Mouse (Mus musculus): ENCODE data around the gene Tent5b. TPM values are rescaled to one million over a fixed set of nuclear protein-coding genes. Genes with fewer than 3 reads are reported as not detected.
"Not testable (repeated sequence)": the region's sequence is repeated elsewhere in the genome, so short reads cannot be mapped to it uniquely, and the experiment has no call there.

Tent5b gene
- polyA plus RNA-seq, 1 experiment from 2014 or later, result 0.50 TPM

- Histone ChIP-seq H3K27me3 (peaks cover 29% of the 10 kb centered on the region), H3K4me1 (no peaks in the 10 kb centered on the region), H3K9me3 (no peaks in the 10 kb centered on the region), H3K36me3 (replicated peaks) (no peaks in the 10 kb centered on the region), H3K4me2 (no peak overlapping the region), H3K4me3 (replicated peaks) (no peak overlapping the region), H3K9ac (no peak overlapping the region), H3K27ac (no peak overlapping the region)
- 88% methylated on average over 5 of the region's 5 CpGs for WGBS
- ATAC-seq (ENCODE audit: low FRiP score), result no peak
Observed at GRCm38 (mm10) chr4:133511050-133511449, 31.1 kb downstream of the Tent5b start.

DNA sequence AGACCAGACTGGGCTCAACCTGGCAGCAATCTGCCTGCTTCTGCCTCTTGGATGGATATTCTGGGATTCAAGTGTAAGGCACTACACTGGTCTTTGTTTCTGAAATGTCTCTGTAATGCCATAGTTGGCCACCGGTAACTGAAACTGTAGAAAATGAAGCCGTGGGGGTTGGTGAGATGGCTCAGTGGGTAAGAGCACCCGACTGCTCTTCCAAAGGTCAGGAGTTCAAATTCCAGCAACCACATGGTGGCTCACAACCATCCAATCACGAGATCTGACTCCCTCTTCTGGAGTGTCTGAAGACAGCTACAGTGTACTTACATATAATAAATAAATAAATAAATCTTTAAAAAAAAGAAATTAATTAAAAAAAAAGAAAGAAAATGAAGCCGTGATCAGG is 32.6 kb downstream of the Tent5b start:
- H3K4me3 ChIP-seq (replicated peaks); H3K36me3 ChIP-seq (replicated peaks); H3K4me2 ChIP-seq; ATAC-seq (ENCODE audit: low FRiP score); H3K27ac ChIP-seq; H3K9ac ChIP-seq; H3K9me3 ChIP-seq; H3K4me1 ChIP-seq: not testable (repeated sequence)
- WGBS, result 60% methylated on average over 5 of the region's 5 CpGs
- H3K27me3 ChIP-seq, result peaks cover 30% of the 10 kb centered on the region

- Histone ChIP-seq H3K36me3 (replicated peaks) (no peaks in the 10 kb centered on the region), H3K4me1 (no peaks in the 10 kb centered on the region), H3K27ac (no peak overlapping the region), H3K9ac (no peak overlapping the region), H3K4me3 (replicated peaks) (no peak overlapping the region), H3K9me3 (no peaks in the 10 kb centered on the region), H3K4me2 (no peak overlapping the region), H3K27me3 (peaks cover 30% of the 10 kb centered on the region)
- peak; percentile 49; the same call in 1 of the 2 replicates for ATAC-seq (ENCODE audit: low FRiP score)
- 12% methylated on average over 8 of the region's 8 CpGs for WGBS
Observed at GRCm38 (mm10) chr4:133512972-133513371, 33.0 kb downstream of the Tent5b start.

GRCm38 (mm10) chr4:133518601-133519368 is 38.9 kb downstream of the Tent5b start, which contains the start of gene Kdf1:
Gene Kdf1, plus strand, starts transcription at chr4:133518963.
- no peak within 1 kb of the TSS for H3K9ac ChIP-seq
- no peak for ATAC-seq (ENCODE audit: low FRiP score)
- H3K27me3 ChIP-seq, result peaks cover 66% of the 10 kb centered on the region
- H3K36me3 ChIP-seq (replicated peaks), result no peaks in the 10 kb centered on the region
- H3K4me3 ChIP-seq (replicated peaks), result peak within 1 kb of the TSS; percentile 36
- WGBS, result 4% methylated on average over 68 of the region's 69 CpGs
- H3K27ac ChIP-seq, result no peak within 1 kb of the TSS
- H3K4me2 ChIP-seq, result peak within 1 kb of the TSS; percentile 44
- peaks cover 9% of the 10 kb centered on the region for H3K4me1 ChIP-seq
- no peaks in the 10 kb centered on the region for H3K9me3 ChIP-seq

DNA sequence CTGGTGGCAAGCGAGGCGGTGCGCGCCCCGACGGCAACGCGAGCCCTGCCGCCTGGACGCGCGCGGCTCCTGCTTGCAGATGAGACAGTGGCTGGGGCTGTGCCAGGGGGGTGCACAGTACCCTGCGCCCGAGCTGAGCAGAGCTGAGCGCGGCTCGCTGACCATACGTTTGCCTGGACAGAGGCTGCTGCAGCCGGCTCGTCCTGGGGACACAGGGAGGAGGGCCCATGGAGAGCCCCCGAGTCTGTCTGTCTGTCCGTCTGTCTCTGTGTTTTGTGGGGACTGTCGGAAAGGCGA is 39.4 kb downstream of the Tent5b start:
- Histone ChIP-seq H3K27me3 (peaks cover 66% of the 10 kb centered on the region), H3K4me1 (peaks cover 9% of the 10 kb centered on the region), H3K9me3 (no peaks in the 10 kb centered on the region), H3K4me2 (peak overlapping the region; percentile 44), H3K9ac (no peak overlapping the region), H3K27ac (no peak overlapping the region), H3K36me3 (replicated peaks) (no peaks in the 10 kb centered on the region), H3K4me3 (replicated peaks) (peak overlapping the region; percentile 36)
- no peak for ATAC-seq (ENCODE audit: low FRiP score)
- WGBS, result 6% methylated on average over 25 of the region's 25 CpGs

GRCm38 (mm10) chr4:133521502-133521901 is 41.6 kb downstream of the Tent5b start:
- Histone ChIP-seq H3K9me3 (no peaks in the 10 kb centered on the region), H3K36me3 (replicated peaks) (no peaks in the 10 kb centered on the region), H3K27me3 (peaks cover 56% of the 10 kb centered on the region), H3K4me2 (no peak overlapping the region), H3K9ac (no peak overlapping the region), H3K4me1 (peaks cover 9% of the 10 kb centered on the region), H3K27ac (no peak overlapping the region), H3K4me3 (replicated peaks) (no peak overlapping the region)
- ATAC-seq (ENCODE audit: low FRiP score), result no peak
- WGBS, result 72% methylated on average over 2 of the region's 2 CpGs

- no peak overlapping the region for H3K4me3 ChIP-seq (replicated peaks)
- H3K27me3 ChIP-seq, result no peaks in the 10 kb centered on the region
- no peak overlapping the region for H3K9ac ChIP-seq
- peaks cover 48% of the 10 kb centered on the region for H3K36me3 ChIP-seq (replicated peaks)
- no peak for ATAC-seq (ENCODE audit: low FRiP score)
- no peaks in the 10 kb centered on the region for H3K4me1 ChIP-seq
- no peaks in the 10 kb centered on the region for H3K9me3 ChIP-seq
- WGBS, result 78% methylated on average over 16 of the region's 16 CpGs
- no peak overlapping the region for H3K4me2 ChIP-seq
- H3K27ac ChIP-seq, result no peak overlapping the region
Observed at GRCm38 (mm10) chr4:133527788-133528187, 47.9 kb downstream of the Tent5b start.

DNA sequence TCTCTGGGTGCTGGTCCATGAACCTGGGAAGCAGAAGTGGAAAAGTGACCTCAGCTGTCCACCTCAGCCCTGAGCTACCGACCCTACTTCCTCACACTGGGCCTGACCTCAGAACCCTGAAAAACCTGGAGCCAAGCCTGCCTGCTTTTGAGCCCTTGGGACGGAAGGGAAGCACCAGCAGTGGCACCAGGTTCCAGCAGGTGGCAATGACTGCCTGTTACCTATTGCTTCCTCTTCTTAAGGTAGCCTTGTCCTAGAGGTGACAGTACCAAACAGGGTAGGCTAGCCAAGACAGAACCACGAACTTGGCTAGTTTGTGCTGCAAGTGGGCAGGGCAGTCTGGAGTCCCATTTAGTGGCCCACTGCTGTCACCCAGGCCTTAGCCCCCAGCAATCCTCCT is 52.8 kb downstream of the Tent5b start:
- Histone ChIP-seq H3K4me1 (no peaks in the 10 kb centered on the region), H3K27me3 (no peaks in the 10 kb centered on the region), H3K36me3 (replicated peaks) (peaks cover 95% of the 10 kb centered on the region), H3K4me3 (replicated peaks) (no peak overlapping the region), H3K9ac (no peak overlapping the region), H3K4me2 (no peak overlapping the region), H3K9me3 (no peaks in the 10 kb centered on the region), H3K27ac (no peak overlapping the region)
- ATAC-seq (ENCODE audit: low FRiP score), result no peak
- 88% methylated on average over 3 of the region's 3 CpGs for WGBS

GRCm38 (mm10) chr4:133536081-133536480 is 56.1 kb downstream of the Tent5b start:
- Histone ChIP-seq H3K27ac (no peak overlapping the region), H3K36me3 (replicated peaks) (peaks cover 97% of the 10 kb centered on the region), H3K27me3 (no peaks in the 10 kb centered on the region), H3K9ac (no peak overlapping the region), H3K4me2 (no peak overlapping the region), H3K9me3 (no peaks in the 10 kb centered on the region), H3K4me1 (no peaks in the 10 kb centered on the region), H3K4me3 (replicated peaks) (no peak overlapping the region)
- 87% methylated on average over 3 of the region's 3 CpGs for WGBS
- no peak for ATAC-seq (ENCODE audit: low FRiP score)

DNA sequence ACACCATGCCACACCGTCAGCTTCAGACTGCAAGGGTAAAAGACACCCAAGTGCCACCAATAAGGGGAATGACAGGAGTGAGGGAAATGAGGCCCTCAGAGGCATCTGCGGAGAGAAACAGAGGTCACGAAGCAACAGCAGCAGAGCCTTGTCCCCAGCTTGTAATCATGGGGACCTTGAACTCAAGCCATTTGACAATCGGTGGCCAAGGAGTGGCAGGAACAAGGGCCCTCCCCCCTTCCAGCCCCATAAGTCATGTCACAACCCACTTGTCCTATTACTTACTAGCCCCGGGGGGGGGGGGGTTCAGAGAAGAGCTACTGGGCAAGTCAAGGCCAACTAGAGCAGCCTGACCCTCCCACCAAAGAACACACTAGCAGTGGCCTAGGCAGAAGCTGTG is 56.7 kb downstream of the Tent5b start:
- Histone ChIP-seq H3K27ac (no peak overlapping the region), H3K4me2 (no peak overlapping the region), H3K27me3 (no peaks in the 10 kb centered on the region), H3K36me3 (replicated peaks) (peaks cover 97% of the 10 kb centered on the region), H3K9ac (no peak overlapping the region), H3K4me1 (no peaks in the 10 kb centered on the region), H3K9me3 (no peaks in the 10 kb centered on the region), H3K4me3 (replicated peaks) (no peak overlapping the region)
- WGBS, result 93% methylated on average over 5 of the region's 5 CpGs
- no peak for ATAC-seq (ENCODE audit: low FRiP score)

Other genes starting within 250 kb of the Tent5b start
- gene Map3k6, start 239.3 kb upstream of the Tent5b start, polyA plus RNA-seq (2016; fragmentation: Nextera tagmentation; extraction: Ambion mirVana), result 1.3 TPM in 2 replicates
- 0.74 and 0.80 TPM in 2 replicates for gene Sytl1, start 217.0 kb upstream of the Tent5b start, polyA plus RNA-seq (2016; fragmentation: Nextera tagmentation; extraction: Ambion mirVana)
- gene Tmem222, start 202.3 kb upstream of the Tent5b start, polyA plus RNA-seq (2016; fragmentation: Nextera tagmentation; extraction: Ambion mirVana), result 70.9 and 74.3 TPM in 2 replicates
- gene Wdtc1, start 126.7 kb upstream of the Tent5b start, polyA plus RNA-seq (2016; fragmentation: Nextera tagmentation; extraction: Ambion mirVana), result 21.1 and 22.9 TPM in 2 replicates
- gene Slc9a1, start 110.4 kb upstream of the Tent5b start, polyA plus RNA-seq (2016; fragmentation: Nextera tagmentation; extraction: Ambion mirVana), result 7.2 and 8.3 TPM in 2 replicates
- 0.97 and 2.2 TPM in 2 replicates for gene Trnp1, start 18.4 kb downstream of the Tent5b start, polyA plus RNA-seq (2016; fragmentation: Nextera tagmentation; extraction: Ambion mirVana)
- gene Kdf1, start 38.8 kb downstream of the Tent5b start, polyA plus RNA-seq (2016; fragmentation: Nextera tagmentation; extraction: Ambion mirVana), result 1.4 and 1.7 TPM in 2 replicates
- gene Nudc, start 65.9 kb downstream of the Tent5b start, polyA plus RNA-seq (2016; fragmentation: Nextera tagmentation; extraction: Ambion mirVana), result 393 and 406 TPM in 2 replicates
- gene Nr0b2, start 73.2 kb downstream of the Tent5b start, polyA plus RNA-seq (2016; fragmentation: Nextera tagmentation; extraction: Ambion mirVana), result not detected in 2 replicates
- gene Gpatch3, start 94.6 kb downstream of the Tent5b start, polyA plus RNA-seq (2016; fragmentation: Nextera tagmentation; extraction: Ambion mirVana), result 8.7 and 9.8 TPM in 2 replicates
- gene Gpn2, start 104.2 kb downstream of the Tent5b start, polyA plus RNA-seq (2016; fragmentation: Nextera tagmentation; extraction: Ambion mirVana), result 26.0 and 26.6 TPM in 2 replicates
- gene Sfn, start 122.0 kb downstream of the Tent5b start, polyA plus RNA-seq (2016; fragmentation: Nextera tagmentation; extraction: Ambion mirVana), result 3.9 and 6.8 TPM in 2 replicates
- gene Zdhhc18, start 170.0 kb downstream of the Tent5b start, polyA plus RNA-seq (2016; fragmentation: Nextera tagmentation; extraction: Ambion mirVana), result 2.8 and 4.6 TPM in 2 replicates
- gene Pigv, start 192.5 kb downstream of the Tent5b start, polyA plus RNA-seq (2016; fragmentation: Nextera tagmentation; extraction: Ambion mirVana), result 17.3 and 18.0 TPM in 2 replicates

Measured in forebrain, embryonic 12.5 days (tissue).